Mouse (Mus musculus): ENCODE data around the gene Frs2. TPM values are rescaled to one million over a fixed set of nuclear protein-coding genes. Genes with fewer than 3 reads are reported as not detected.

The Frs2 gene
- polyA plus RNA-seq, 1 experiment from 2014 or later, result 18.4 TPM

DNA sequence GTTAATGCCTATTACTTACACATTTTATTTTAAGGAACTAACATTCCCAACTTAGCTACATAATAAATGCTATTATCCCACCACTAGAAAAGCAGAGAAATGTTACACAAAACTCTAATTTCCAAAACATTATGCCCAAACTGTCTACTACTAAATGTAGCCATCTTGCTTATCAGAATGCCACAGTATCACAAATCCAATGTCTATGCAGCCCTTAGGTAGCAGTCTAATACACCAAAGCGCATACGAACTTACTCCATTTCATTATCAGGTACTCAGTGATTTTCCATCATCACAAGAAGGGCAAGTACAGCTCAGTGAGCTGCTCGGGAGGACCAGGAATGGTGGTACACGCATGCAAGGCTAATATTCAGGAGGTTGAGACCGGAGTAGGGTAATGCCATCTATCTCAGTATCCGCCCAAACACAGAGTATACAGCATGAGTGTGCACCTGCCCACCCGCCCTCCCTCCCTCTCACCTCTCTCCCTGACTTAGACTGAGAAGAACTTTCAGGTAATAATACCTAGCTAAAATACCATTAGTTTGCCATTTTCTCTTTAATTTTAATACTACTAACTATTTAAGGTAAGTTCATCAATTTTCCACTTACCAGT, 28.2 kb downstream of the Frs2 start:
- 87% methylated on average over 7 of the region's 7 CpGs for WGBS
- ATAC-seq (ENCODE audit: insufficient read depth, low FRiP score, low read depth), result peak; percentile 82; the same call in 1 of the 2 replicates

DNA sequence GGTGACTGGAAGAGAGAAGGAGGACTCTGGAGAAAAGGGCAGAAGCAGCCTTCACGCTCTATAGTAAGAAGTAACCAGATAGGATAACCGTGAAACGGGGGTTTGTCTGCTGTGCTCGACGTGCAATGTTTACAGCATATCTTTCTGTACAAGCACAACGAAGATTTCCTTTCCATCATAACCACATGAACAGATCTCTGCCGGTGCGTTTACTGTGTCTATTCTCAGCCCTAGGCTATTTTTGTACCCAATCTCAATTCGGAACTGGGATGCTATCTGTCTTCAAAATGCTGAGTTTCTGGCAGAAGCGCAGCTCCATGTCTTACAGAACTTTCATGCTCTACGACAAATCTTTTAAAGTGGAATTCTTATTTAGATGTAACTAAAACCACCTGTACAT, 28.8 kb downstream of the Frs2 start:
- WGBS, result 53% methylated on average over 11 of the region's 11 CpGs
- H3K4me3 ChIP-seq (replicated peaks), result no peak overlapping the region
- H3K9ac ChIP-seq, result no peak overlapping the region
- no peak for ATAC-seq (ENCODE audit: insufficient read depth, low FRiP score, low read depth)
- no peak overlapping the region for H3K27ac ChIP-seq
- H3K4me2 ChIP-seq, result no peak overlapping the region
- H3K27me3 ChIP-seq (replicated peaks), result no peaks in the 10 kb centered on the region
- no peaks in the 10 kb centered on the region for H3K9me3 ChIP-seq
- peaks cover 2% of the 10 kb centered on the region; the same call in 1 of the 2 replicates for H3K4me1 ChIP-seq
- no peaks in the 10 kb centered on the region for H3K36me3 ChIP-seq

More for the DNA sequence above, 28.2 kb downstream of the Frs2 start:
- Histone ChIP-seq H3K9me3 (no peaks in the 10 kb centered on the region), H3K4me3 (replicated peaks) (no peak overlapping the region), H3K27me3 (replicated peaks) (no peaks in the 10 kb centered on the region), H3K4me1 (peaks cover 2% of the 10 kb centered on the region; the same call in 1 of the 2 replicates), H3K4me2 (no peak overlapping the region), H3K36me3 (no peaks in the 10 kb centered on the region), H3K9ac (no peak overlapping the region), H3K27ac (no peak overlapping the region)

DNA sequence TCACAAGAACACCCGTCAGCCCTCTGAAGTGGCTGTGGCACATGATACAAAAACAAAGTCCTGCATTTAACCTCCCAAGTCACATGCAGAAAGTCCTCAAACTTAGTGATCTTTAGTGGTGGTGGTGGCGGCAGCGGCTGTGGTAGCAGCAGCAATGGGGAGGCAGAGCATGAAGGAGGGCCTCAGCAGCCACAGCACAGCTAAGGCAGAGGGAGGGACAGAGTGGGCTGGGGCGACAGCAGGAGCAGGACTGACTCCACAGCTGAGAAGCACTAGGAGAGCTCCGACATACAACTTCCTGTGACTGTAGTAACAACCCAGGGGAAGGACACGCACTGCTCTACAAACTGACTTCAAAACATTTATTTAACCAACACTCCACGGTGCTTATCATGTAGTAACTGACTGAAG, 29.9 kb downstream of the Frs2 start:
- 56% methylated on average over 7 of the region's 7 CpGs for WGBS
- Histone ChIP-seq H3K4me3 (replicated peaks) (no peak overlapping the region), H3K27me3 (replicated peaks) (no peaks in the 10 kb centered on the region), H3K9me3 (no peaks in the 10 kb centered on the region), H3K27ac (no peak overlapping the region), H3K36me3 (no peaks in the 10 kb centered on the region), H3K9ac (no peak overlapping the region), H3K4me2 (no peak overlapping the region), H3K4me1 (peaks cover 2% of the 10 kb centered on the region; the same call in 1 of the 2 replicates)
- no peak for ATAC-seq (ENCODE audit: insufficient read depth, low FRiP score, low read depth)

DNA sequence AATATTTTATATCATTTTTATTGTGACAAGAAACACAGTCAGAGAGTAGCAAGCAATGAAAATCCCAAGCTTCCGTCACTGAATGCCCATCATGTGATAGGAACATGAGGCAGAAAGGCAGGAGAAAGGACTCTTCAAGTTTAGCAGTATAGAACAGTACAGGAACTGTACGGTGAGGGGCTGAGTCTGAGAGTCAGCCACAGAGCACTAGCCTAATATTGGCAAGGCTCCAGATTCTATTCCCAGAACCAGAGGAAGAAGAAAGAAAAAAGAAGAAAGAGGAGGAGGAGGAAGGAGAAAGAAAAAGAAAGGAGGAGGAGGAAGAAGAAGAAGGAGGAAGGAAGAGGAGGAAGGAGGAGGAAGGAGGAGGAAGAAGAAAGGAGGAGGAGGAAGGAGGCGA, 32.7 kb downstream of the Frs2 start:
- no peak for ATAC-seq (ENCODE audit: insufficient read depth, low FRiP score, low read depth)
- Histone ChIP-seq H3K4me3 (replicated peaks) (no peak overlapping the region), H3K4me2 (no peak overlapping the region), H3K27me3 (replicated peaks) (no peaks in the 10 kb centered on the region), H3K9ac (no peak overlapping the region), H3K9me3 (no peaks in the 10 kb centered on the region), H3K36me3 (no peaks in the 10 kb centered on the region), H3K27ac (no peak overlapping the region), H3K4me1 (peaks cover 6% of the 10 kb centered on the region; the same call in 1 of the 2 replicates)
- WGBS, result 59% methylated on average over 3 of the region's 3 CpGs

DNA sequence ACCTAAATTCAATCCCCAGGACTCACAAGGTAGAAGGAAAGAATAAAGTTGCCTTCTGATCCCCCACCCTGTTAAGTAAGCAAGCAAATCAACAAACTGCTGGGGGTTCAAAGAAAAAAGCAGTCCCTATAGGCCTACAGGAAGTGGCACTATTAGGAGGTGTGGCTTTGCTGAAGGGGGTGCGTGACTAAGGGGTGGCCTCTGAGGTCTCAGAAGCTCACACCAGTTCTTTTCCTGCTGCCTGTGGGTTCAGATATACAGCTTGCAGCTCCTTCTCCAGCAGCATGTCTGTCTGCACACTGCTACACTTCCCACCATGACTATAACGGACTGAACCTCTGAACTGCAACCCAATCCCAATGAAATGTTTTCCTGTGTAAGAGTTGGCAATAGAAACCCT, 35.8 kb downstream of the Frs2 start:
- H3K27me3 ChIP-seq (replicated peaks), result no peaks in the 10 kb centered on the region

DNA sequence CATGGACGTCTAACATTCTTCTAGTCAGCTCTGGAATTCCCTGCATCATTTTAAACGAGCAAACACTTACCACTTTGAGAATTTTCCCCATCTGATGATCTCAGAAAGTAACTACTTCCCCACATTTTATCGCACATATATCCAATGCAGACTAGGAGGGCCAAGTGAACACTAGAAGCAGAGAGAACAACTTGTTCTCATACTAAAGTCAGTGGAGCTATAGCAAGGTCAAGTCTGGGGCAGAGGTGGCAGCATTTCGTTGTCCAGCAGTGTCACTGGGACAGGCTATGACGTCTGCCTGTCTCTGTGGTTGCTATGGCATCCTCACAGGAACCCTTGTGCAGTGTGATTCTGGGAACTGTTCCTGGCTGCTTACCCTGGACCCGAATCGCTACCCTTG, 36.9 kb downstream of the Frs2 start:
- Histone ChIP-seq H3K36me3 (no peaks in the 10 kb centered on the region), H3K9me3 (no peaks in the 10 kb centered on the region), H3K4me2 (no peak overlapping the region), H3K4me1 (peaks cover 12% of the 10 kb centered on the region; the same call in 1 of the 2 replicates), H3K27me3 (replicated peaks) (no peaks in the 10 kb centered on the region), H3K9ac (no peak overlapping the region), H3K4me3 (replicated peaks) (no peak overlapping the region), H3K27ac (no peak overlapping the region)
- no peak for ATAC-seq (ENCODE audit: insufficient read depth, low FRiP score, low read depth)
- WGBS, result 66% methylated on average over 7 of the region's 7 CpGs

More for the DNA sequence above, 35.8 kb downstream of the Frs2 start:
- no peak overlapping the region for H3K27ac ChIP-seq
- H3K4me3 ChIP-seq (replicated peaks), result no peak overlapping the region
- H3K36me3 ChIP-seq, result no peaks in the 10 kb centered on the region
- H3K9me3 ChIP-seq, result no peaks in the 10 kb centered on the region
- H3K4me1 ChIP-seq, result peaks cover 9% of the 10 kb centered on the region; the same call in 1 of the 2 replicates
- peak; percentile 54; the same call in 1 of the 2 replicates for ATAC-seq (ENCODE audit: insufficient read depth, low FRiP score, low read depth)
- no peak overlapping the region for H3K9ac ChIP-seq
- WGBS, result 52% methylated on average over 2 of the region's 2 CpGs
- no peak overlapping the region for H3K4me2 ChIP-seq

DNA sequence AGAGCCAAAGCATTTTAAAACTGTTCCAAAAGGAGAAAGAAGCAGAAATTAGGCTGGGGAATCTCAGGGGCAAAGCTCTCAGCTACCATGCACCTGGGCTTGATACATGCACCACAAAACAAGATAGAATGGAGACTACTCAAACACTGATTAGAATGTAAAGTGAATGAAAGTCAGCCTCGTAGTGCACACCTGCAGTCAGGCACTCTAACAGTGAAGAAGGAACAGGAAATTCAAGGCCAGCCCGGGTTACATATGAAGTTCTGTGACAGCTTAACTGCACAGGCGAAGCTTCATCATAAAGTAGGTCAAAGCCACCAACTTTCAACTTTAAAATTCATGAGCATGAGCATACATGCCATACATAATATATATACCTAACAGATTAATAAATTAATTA, 38.1 kb downstream of the Frs2 start:
- Histone ChIP-seq H3K4me3 (replicated peaks) (no peak overlapping the region), H3K36me3 (no peaks in the 10 kb centered on the region), H3K9me3 (no peaks in the 10 kb centered on the region), H3K27ac (no peak overlapping the region), H3K4me1 (peaks cover 15% of the 10 kb centered on the region; the same call in 1 of the 2 replicates), H3K27me3 (replicated peaks) (no peaks in the 10 kb centered on the region), H3K9ac (no peak overlapping the region), H3K4me2 (no peak overlapping the region)
- 40% methylated on average over 3 of the region's 3 CpGs for WGBS
- no peak for ATAC-seq (ENCODE audit: insufficient read depth, low FRiP score, low read depth)

DNA sequence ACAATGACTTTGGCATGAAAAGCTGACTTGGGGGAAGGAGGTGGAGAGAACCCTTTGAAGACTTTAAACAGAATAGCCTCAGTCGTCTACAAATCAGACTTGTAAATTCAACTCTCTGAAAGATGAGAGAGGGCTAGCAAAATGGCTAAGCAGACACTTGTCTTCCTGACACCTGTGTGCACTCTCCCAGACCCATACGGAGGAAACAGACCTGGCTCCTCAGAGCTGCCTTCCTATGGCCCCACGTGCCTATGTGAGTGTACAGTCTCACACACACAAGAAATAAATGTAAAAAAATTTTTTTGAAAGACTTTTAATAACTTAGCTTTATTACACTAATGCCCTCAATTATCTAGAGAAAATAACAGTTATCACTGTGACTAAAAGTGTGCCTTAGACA, 41.6 kb downstream of the Frs2 start:
- Histone ChIP-seq H3K4me2 (no peak overlapping the region), H3K27ac (peak overlapping the region; percentile 35; the same call in 1 of the 2 replicates)

DNA sequence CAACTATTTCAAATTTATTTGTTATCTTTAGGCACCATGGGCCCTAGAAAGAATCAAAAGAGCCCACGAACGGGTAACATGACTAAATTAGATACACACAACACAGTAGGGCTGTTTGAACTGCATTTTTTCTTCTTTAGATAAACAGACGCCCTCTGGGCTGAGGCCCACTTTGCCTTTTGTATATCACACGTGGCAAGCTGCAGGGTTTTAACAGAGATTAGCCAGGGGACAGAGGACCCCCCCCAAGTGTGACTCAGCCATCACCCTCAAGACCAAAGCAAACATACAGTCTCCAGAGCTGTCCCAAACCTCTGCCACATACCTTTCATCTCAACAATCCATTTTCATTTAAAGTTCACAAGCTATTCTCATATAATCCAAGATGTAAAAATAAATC, 42.1 kb downstream of the Frs2 start:
- peak; percentile 94 for ATAC-seq (ENCODE audit: insufficient read depth, low FRiP score, low read depth)
- Histone ChIP-seq H3K4me1 (peaks cover 17% of the 10 kb centered on the region; the same call in 1 of the 2 replicates), H3K27ac (peak overlapping the region; percentile 35; the same call in 1 of the 2 replicates), H3K9me3 (no peaks in the 10 kb centered on the region), H3K4me3 (replicated peaks) (no peak overlapping the region), H3K27me3 (replicated peaks) (no peaks in the 10 kb centered on the region), H3K36me3 (no peaks in the 10 kb centered on the region), H3K9ac (no peak overlapping the region), H3K4me2 (no peak overlapping the region)
- 8% methylated on average over 4 of the region's 4 CpGs for WGBS

More for the DNA sequence above, 41.6 kb downstream of the Frs2 start:
- no peak for ATAC-seq (ENCODE audit: insufficient read depth, low FRiP score, low read depth)
- peaks cover 17% of the 10 kb centered on the region; the same call in 1 of the 2 replicates for H3K4me1 ChIP-seq
- no peak overlapping the region for H3K4me3 ChIP-seq (replicated peaks)
- H3K9me3 ChIP-seq, result no peaks in the 10 kb centered on the region
- H3K27me3 ChIP-seq (replicated peaks), result no peaks in the 10 kb centered on the region
- no peaks in the 10 kb centered on the region for H3K36me3 ChIP-seq
- 15% methylated on average over 3 of the region's 3 CpGs for WGBS
- no peak overlapping the region for H3K9ac ChIP-seq

DNA sequence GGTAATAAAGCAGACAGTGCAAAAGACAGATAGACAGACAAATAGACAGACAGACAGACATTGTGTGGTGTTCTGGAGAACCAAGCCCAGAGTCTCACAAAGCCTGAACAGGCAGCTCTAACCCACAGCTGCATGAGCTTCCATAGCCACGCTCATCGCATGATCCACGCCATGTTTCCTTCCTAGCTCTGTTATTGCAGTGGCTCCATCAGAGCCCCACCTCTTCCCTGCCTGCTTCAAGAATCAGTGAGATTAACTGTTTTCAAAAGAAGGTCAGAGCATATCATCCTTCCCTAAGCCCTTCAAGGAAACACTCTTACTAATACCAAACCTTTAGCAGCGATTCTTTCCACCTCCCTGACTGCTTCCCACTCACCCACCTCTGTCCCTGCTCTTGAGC, 43.3 kb downstream of the Frs2 start:
- no peaks in the 10 kb centered on the region for H3K9me3 ChIP-seq
- no peak for ATAC-seq (ENCODE audit: insufficient read depth, low FRiP score, low read depth)
- no peak overlapping the region for H3K4me2 ChIP-seq
- H3K27me3 ChIP-seq (replicated peaks), result no peaks in the 10 kb centered on the region
- H3K27ac ChIP-seq, result 0 out of 2 replicates have a peak overlapping the region, but pooled peaks have one; percentile 8
- 57% methylated on average over 4 of the region's 4 CpGs for WGBS
- H3K4me1 ChIP-seq, result peaks cover 17% of the 10 kb centered on the region; the same call in 1 of the 2 replicates
- H3K36me3 ChIP-seq, result no peaks in the 10 kb centered on the region
- no peak overlapping the region for H3K9ac ChIP-seq
- H3K4me3 ChIP-seq (replicated peaks), result no peak overlapping the region

DNA sequence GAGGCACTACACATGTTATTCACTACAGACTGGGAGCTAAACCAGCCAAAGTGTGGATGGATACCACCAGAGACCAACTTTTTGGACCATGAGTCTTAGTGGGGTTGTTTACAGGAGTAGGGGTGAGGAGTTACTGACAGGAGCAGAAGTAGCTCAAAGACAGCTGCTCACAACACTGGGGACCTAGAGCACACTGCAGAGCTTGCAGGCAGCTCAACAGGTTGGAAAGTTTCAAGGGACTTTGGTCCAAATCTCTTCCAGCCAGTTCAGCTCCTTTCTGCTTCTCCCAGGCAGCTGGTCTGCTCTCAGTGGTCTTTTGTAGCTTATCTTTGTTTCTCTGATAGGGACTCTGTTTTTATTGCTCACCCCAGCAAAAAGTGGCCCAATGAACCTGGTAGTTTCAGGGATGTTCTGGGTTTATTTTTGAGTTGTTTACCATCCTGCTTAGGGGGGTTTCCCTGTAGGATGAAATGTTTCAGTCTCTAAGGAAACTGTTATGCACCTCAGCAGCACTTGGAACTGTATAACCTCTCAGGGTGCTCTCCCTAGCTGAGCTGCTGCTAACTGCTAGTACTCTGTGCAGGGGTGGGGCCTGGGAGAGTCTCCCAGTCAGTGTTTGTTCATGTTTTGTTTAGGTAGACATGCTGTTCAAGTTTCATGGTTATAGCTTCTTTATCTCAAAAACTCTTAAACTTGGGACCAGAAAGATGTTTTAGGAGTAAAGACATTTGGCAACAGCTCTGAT, 44.3 kb downstream of the Frs2 start:
- no peaks in the 10 kb centered on the region for H3K9me3 ChIP-seq
- H3K4me1 ChIP-seq, result peaks cover 17% of the 10 kb centered on the region; the same call in 1 of the 2 replicates
- H3K36me3 ChIP-seq, result no peaks in the 10 kb centered on the region
- H3K4me3 ChIP-seq (replicated peaks), result no peak overlapping the region
- peak overlapping the region; percentile 19; the same call in 1 of the 2 replicates for H3K27ac ChIP-seq
- H3K4me2 ChIP-seq, result no peak overlapping the region
- H3K9ac ChIP-seq, result no peak overlapping the region
- H3K27me3 ChIP-seq (replicated peaks), result no peaks in the 10 kb centered on the region
- ATAC-seq (ENCODE audit: insufficient read depth, low FRiP score, low read depth), result no peak

DNA sequence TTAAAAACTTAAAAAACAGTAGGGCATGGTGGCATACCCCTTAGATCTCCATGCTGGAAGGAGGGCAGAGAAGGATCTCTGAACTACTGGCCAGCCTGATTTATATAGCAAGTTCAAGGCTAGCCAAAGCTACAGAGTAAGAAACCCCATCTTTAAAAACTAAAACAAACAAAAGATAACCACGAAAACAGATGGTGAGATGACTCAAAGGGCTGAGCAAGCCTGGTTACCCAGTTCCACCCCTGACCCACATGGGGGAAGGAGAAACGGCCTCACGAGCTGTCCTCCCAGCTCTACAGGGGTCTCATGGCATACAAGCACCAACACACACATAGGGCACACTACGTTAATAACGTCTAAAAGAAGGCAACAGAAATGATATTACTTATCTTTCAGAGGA, 48.2 kb downstream of the Frs2 start:
- no peak for ATAC-seq (ENCODE audit: insufficient read depth, low FRiP score, low read depth)
- H3K9ac ChIP-seq, result no peak overlapping the region
- peaks cover 6% of the 10 kb centered on the region; the same call in 1 of the 2 replicates for H3K4me1 ChIP-seq
- H3K27me3 ChIP-seq (replicated peaks), result no peaks in the 10 kb centered on the region
- no peak overlapping the region for H3K27ac ChIP-seq
- H3K9me3 ChIP-seq, result no peaks in the 10 kb centered on the region
- no peak overlapping the region for H3K4me2 ChIP-seq
- H3K4me3 ChIP-seq (replicated peaks), result no peak overlapping the region
- WGBS, result 78% methylated on average over 5 of the region's 5 CpGs
- H3K36me3 ChIP-seq, result no peaks in the 10 kb centered on the region

Measured in stomach, embryonic 15.5 days (tissue).